Mouse (Mus musculus): ENCODE data around the gene Tbp.

DNA sequence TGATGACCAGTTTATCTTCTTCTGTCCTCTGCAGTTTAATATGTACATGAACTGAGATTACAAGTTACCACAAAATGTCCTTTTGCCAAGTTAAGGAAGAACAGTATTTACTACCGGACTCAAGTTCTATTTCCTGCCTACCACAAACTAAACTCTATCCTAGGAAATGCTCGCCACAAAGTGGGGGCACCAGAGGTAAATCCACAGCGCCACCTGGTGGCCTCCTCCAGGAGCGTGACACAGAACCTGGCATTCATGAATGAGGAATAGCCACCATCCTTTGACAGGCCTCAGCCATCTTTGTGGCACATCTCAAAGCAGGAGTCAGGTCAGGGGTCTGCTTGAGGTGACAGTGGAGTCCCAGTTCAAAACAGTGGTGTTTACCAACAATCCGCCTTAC, 32.0 kb upstream of the Tbp start:
- TF ChIP-seq POLR2A (IDR thresholded peaks at IDR 0.05; ENCODE audit: borderline replicate concordance, extremely low read depth, insufficient read depth, insufficient read length, poor library complexity, severe bottlenecking) = no peak
- peak; percentile 91 for TF ChIP-seq CTCF (IDR thresholded peaks at IDR 0.05; ENCODE audit: borderline replicate concordance, extremely low read depth, insufficient read depth, insufficient read length)

Data from brain, embryonic 14.5 days (tissue).